8 mouse cellular contexts compared by ENCODE assay signal in genomic region chr11:5485193-5486011, GRCm38 (mm10). TPM values are rescaled to one million over a fixed set of nuclear protein-coding genes. Genes with fewer than 3 reads are reported as not detected.
A peak's percentile ranks its signal among the peaks of the same experiment; 100 is the strongest.
DNase-seq lines count a peak whose midpoint lies in the region; ATAC-seq and TF ChIP-seq lines count a peak whose summit lies in the region.

No protein-coding gene starts in this region.

- H3K9me3 ChIP-seq in heart, embryonic 11.5 days (replicated peaks; ENCODE audit: control insufficient read depth, low read length) = no peaks in the 10 kb centered on the region
- H3K9me3 ChIP-seq in kidney, embryonic 15.5 days (replicated peaks) = no peaks in the 10 kb centered on the region
- no peaks in the 10 kb centered on the region for H3K9me3 ChIP-seq in limb, embryonic 15.5 days
- no peaks in the 10 kb centered on the region for H3K9me3 ChIP-seq in midbrain, postnatal 0 days (ENCODE audit: low read length)

- peak overlapping the region; percentile 68 for H3K4me2 ChIP-seq in heart, embryonic 11.5 days
- H3K4me2 ChIP-seq in kidney, embryonic 15.5 days = peak overlapping the region; percentile 72
- peak overlapping the region; percentile 52 for H3K4me2 ChIP-seq in limb, embryonic 15.5 days
- peak overlapping the region; percentile 60 for H3K4me2 ChIP-seq in midbrain, postnatal 0 days (ENCODE audit: low read depth, low read length, poor library complexity, severe bottlenecking)

- peak overlapping the region; percentile 57 for H3K27ac ChIP-seq in heart, embryonic 11.5 days (ENCODE audit: low read depth, low read length)
- H3K27ac ChIP-seq in kidney, embryonic 15.5 days = peak overlapping the region; percentile 38
- H3K27ac ChIP-seq in limb, embryonic 15.5 days = 0 out of 2 replicates have a peak overlapping the region, but pooled peaks have one; percentile 30
- H3K27ac ChIP-seq in midbrain, postnatal 0 days (ENCODE audit: low read depth, low read length) = no peak overlapping the region

- peak; percentile 90 for DNase-seq in CD4-positive helper T cell, adult 2 months (ENCODE audit: low read depth, low spot score)
- DNase-seq in brain, embryonic 14.5 days (ENCODE audit: low read depth) = peak; percentile 95
- peak; percentile 97 for DNase-seq in midbrain, postnatal 0 days (ENCODE audit: low spot score)
- DNase-seq in spleen, postnatal 10 days (ENCODE audit: low spot score in 2 of 2) = peak; percentile 75 to 89

- H3K27me3 ChIP-seq in heart, embryonic 11.5 days (ENCODE audit: control insufficient read depth, insufficient read depth, low read length) = no peaks in the 10 kb centered on the region
- H3K27me3 ChIP-seq in kidney, embryonic 15.5 days = no peaks in the 10 kb centered on the region
- H3K27me3 ChIP-seq in limb, embryonic 15.5 days = no peaks in the 10 kb centered on the region
- no peaks in the 10 kb centered on the region for H3K27me3 ChIP-seq in midbrain, postnatal 0 days (ENCODE audit: insufficient read depth, low read length)

- 15% methylated on average over 15 of the region's 15 CpGs for WGBS in heart, embryonic 11.5 days (ENCODE audit: insufficient replicate concordance)
- 11% methylated on average over 15 of the region's 15 CpGs for WGBS in kidney, embryonic 15.5 days
- WGBS in limb, embryonic 15.5 days = 12% methylated on average over 15 of the region's 15 CpGs
- 14% methylated on average over 15 of the region's 15 CpGs for WGBS in midbrain, postnatal 0 days

- peak overlapping the region; percentile 69 for H3K9ac ChIP-seq in heart, embryonic 11.5 days (ENCODE audit: low read depth, low read length)
- peak overlapping the region; percentile 33 for H3K9ac ChIP-seq in kidney, embryonic 15.5 days
- H3K9ac ChIP-seq in limb, embryonic 15.5 days = peak overlapping the region; percentile 18; the same call in 1 of the 2 replicates
- peak overlapping the region; percentile 56 for H3K9ac ChIP-seq in midbrain, postnatal 0 days (replicated peaks; ENCODE audit: low read length, poor library complexity, severe bottlenecking)

- peak; percentile 94 for ATAC-seq in erythroblast, adult 5-6 weeks (replicated peaks; ENCODE audit: low FRiP score, poor library complexity, severe bottlenecking)
- ATAC-seq in heart, embryonic 11.5 days (replicated peaks; ENCODE audit: insufficient number of reproducible peaks, low FRiP score, low TSS enrichment) = peak; percentile 59; the same call in 1 of the 2 replicates
- ATAC-seq in kidney, embryonic 15.5 days (replicated peaks; ENCODE audit: low FRiP score) = peak; percentile 71
- ATAC-seq in limb, embryonic 15.5 days (ENCODE audit: insufficient number of reproducible peaks, low FRiP score, low TSS enrichment, low read depth) = no peak
- peak; percentile 75 for ATAC-seq in midbrain, postnatal 0 days (ENCODE audit: low FRiP score)

- no peaks in the 10 kb centered on the region for H3K36me3 ChIP-seq in heart, embryonic 11.5 days (ENCODE audit: control insufficient read depth, insufficient read depth, low read length)
- H3K36me3 ChIP-seq in kidney, embryonic 15.5 days = no peaks in the 10 kb centered on the region
- no peaks in the 10 kb centered on the region for H3K36me3 ChIP-seq in limb, embryonic 15.5 days
- H3K36me3 ChIP-seq in midbrain, postnatal 0 days (ENCODE audit: insufficient read depth, low read length) = no peaks in the 10 kb centered on the region

- no peaks in the 10 kb centered on the region; the same call in 1 of the 2 replicates for H3K4me1 ChIP-seq in heart, embryonic 11.5 days (ENCODE audit: control insufficient read depth, insufficient read depth, low read length)
- peaks cover 5% of the 10 kb centered on the region; the same call in 1 of the 2 replicates for H3K4me1 ChIP-seq in kidney, embryonic 15.5 days
- H3K4me1 ChIP-seq in limb, embryonic 15.5 days = peaks cover 5% of the 10 kb centered on the region; the same call in 1 of the 2 replicates
- H3K4me1 ChIP-seq in midbrain, postnatal 0 days (ENCODE audit: insufficient read depth, low read length) = peaks cover 3% of the 10 kb centered on the region; the same call in 1 of the 2 replicates

- TF ChIP-seq CTCF in brain, embryonic 14.5 days (IDR thresholded peaks at IDR 0.05; ENCODE audit: borderline replicate concordance, extremely low read depth, insufficient read depth, insufficient read length) = peak; percentile 91
- TF ChIP-seq CTCF in midbrain, postnatal 0 days (IDR thresholded peaks at IDR 0.05) = peak; percentile 90

- H3K4me3 ChIP-seq in heart, embryonic 11.5 days (ENCODE audit: low read depth, low read length) = peak overlapping the region; percentile 43
- H3K4me3 ChIP-seq in kidney, embryonic 15.5 days (replicated peaks) = peak overlapping the region; percentile 42
- H3K4me3 ChIP-seq in limb, embryonic 15.5 days = peak overlapping the region; percentile 40
- H3K4me3 ChIP-seq in midbrain, postnatal 0 days (ENCODE audit: low read depth, low read length) = peak overlapping the region; percentile 34

- no peak for TF ChIP-seq POLR2A in brain, embryonic 14.5 days (IDR thresholded peaks at IDR 0.05; ENCODE audit: borderline replicate concordance, extremely low read depth, insufficient read depth, insufficient read length, poor library complexity, severe bottlenecking)

RNA-seq across cellular contexts. Expression of gene Xbp1, which starts 35.1 kb away (rescaled TPM):
- polyA plus RNA-seq in brain, embryonic 14.5 days (2012; rRNA removed) = 57.8 and 60.8 TPM in 2 replicates
- 68.1 and 83.8 TPM in 2 replicates for total RNA-seq in erythroblast, adult 5-6 weeks (2015; ENCODE audit: low replicate concordance)
- total RNA-seq in erythroblast, adult 5-6 weeks (2017; ENCODE audit: low replicate concordance) = 42.5 and 50.8 TPM in 2 replicates
- 141 and 145 TPM in 2 replicates for polyA plus RNA-seq in heart, embryonic 11.5 days (2014; fragmentation: Nextera tagmentation; extraction: Ambion mirVana)
- polyA plus RNA-seq in kidney, embryonic 15.5 days (2015; fragmentation: Nextera tagmentation; extraction: Ambion mirVana) = 189 and 200 TPM in 2 replicates
- polyA plus RNA-seq in limb, embryonic 15.5 days (2015; fragmentation: Nextera tagmentation; extraction: Ambion mirVana) = 238 and 242 TPM in 2 replicates
- total RNA-seq in midbrain, postnatal 0 days (2014; rRNA removed) = 120 and 124 TPM in 2 replicates
- polyA plus RNA-seq in midbrain, postnatal 0 days (2015; fragmentation: Nextera tagmentation; extraction: Ambion mirVana) = 89.5 and 97.4 TPM in 2 replicates

RNA-seq across cellular contexts. Expression of gene Znrf3, which starts 40.8 kb away (rescaled TPM):
- polyA plus RNA-seq in brain, embryonic 14.5 days (2012; rRNA removed) = 3.4 and 7.5 TPM in 2 replicates
- 0.96 TPM in 1 of 2 replicates, not detected in the other for total RNA-seq in erythroblast, adult 5-6 weeks (2015; ENCODE audit: low replicate concordance)
- total RNA-seq in erythroblast, adult 5-6 weeks (2017; ENCODE audit: low replicate concordance) = 0.14 and 0.34 TPM in 2 replicates
- 7.3 and 9.3 TPM in 2 replicates for polyA plus RNA-seq in heart, embryonic 11.5 days (2014; fragmentation: Nextera tagmentation; extraction: Ambion mirVana)
- polyA plus RNA-seq in kidney, embryonic 15.5 days (2015; fragmentation: Nextera tagmentation; extraction: Ambion mirVana) = 17.5 and 18.2 TPM in 2 replicates
- 16.2 and 16.3 TPM in 2 replicates for polyA plus RNA-seq in limb, embryonic 15.5 days (2015; fragmentation: Nextera tagmentation; extraction: Ambion mirVana)
- total RNA-seq in midbrain, postnatal 0 days (2014; rRNA removed) = 11.0 and 12.5 TPM in 2 replicates
- 6.9 and 7.8 TPM in 2 replicates for polyA plus RNA-seq in midbrain, postnatal 0 days (2015; fragmentation: Nextera tagmentation; extraction: Ambion mirVana)

RNA-seq across cellular contexts. Expression of gene Ccdc117, which starts 56.6 kb away (rescaled TPM):
- 13.9 and 14.6 TPM in 2 replicates for polyA plus RNA-seq in brain, embryonic 14.5 days (2012; rRNA removed)
- 2.7 and 5.6 TPM in 2 replicates for total RNA-seq in erythroblast, adult 5-6 weeks (2015; ENCODE audit: low replicate concordance)
- 9.5 and 10.4 TPM in 2 replicates for total RNA-seq in erythroblast, adult 5-6 weeks (2017; ENCODE audit: low replicate concordance)
- 14.4 and 17.8 TPM in 2 replicates for polyA plus RNA-seq in heart, embryonic 11.5 days (2014; fragmentation: Nextera tagmentation; extraction: Ambion mirVana)
- 18.8 and 19.7 TPM in 2 replicates for polyA plus RNA-seq in kidney, embryonic 15.5 days (2015; fragmentation: Nextera tagmentation; extraction: Ambion mirVana)
- polyA plus RNA-seq in limb, embryonic 15.5 days (2015; fragmentation: Nextera tagmentation; extraction: Ambion mirVana) = 16.0 and 17.4 TPM in 2 replicates
- 8.2 and 13.0 TPM in 2 replicates for total RNA-seq in midbrain, postnatal 0 days (2014; rRNA removed)
- 4.9 and 6.1 TPM in 2 replicates for polyA plus RNA-seq in midbrain, postnatal 0 days (2015; fragmentation: Nextera tagmentation; extraction: Ambion mirVana)

Comparison
In these comparisons a context has a peak if more than half of its experiments do, and no peak if none do; other contexts are left out.
1. H3K9ac ChIP-seq: peak in every context shown above with its lines; median percentile 69 in heart, embryonic 11.5 days; 56 in midbrain, postnatal 0 days; 33 in kidney, embryonic 15.5 days; 18 in limb, embryonic 15.5 days.